In the genomic region with DNA sequence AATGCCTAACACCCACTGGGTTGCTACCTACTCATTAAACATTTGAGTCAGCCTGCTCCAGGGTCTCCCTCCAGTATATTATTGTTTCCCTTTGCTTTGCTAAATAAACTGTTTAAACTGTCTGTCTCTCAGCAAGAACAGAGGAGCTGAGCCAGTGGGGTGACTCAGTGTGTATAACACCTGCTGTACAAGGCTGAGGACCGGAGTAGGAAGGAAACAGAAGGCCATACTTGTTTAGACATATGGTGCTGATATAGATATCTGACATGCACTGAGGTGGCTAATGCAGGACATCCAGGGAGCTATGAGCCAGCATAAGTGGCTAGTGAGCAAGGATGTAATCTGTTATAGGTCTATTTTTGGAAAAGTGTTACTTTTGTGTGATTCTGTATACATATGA, we compare ENCODE assay signal across 28 mouse cellular contexts.
DNase-seq lines count a peak whose midpoint lies in the region; ATAC-seq and TF ChIP-seq lines count a peak whose summit lies in the region.
"Had no signal": no experiment of that assay in that cellular context is flagged by ENCODE, and none has a peak within 500 bp of the region (broad histone marks: within the 10 kb centered on the region; RNA-seq: fewer than 3 reads in every experiment).

No protein-coding gene starts in this region.

- H3K27me3 ChIP-seq in hindbrain, embryonic 16.5 days (replicated peaks; ENCODE audit: control insufficient read depth, insufficient read depth, low read length), result no peaks in the 10 kb centered on the region
- H3K27me3 ChIP-seq in hindbrain, embryonic 14.5 days (ENCODE audit: control insufficient read depth, insufficient read depth, low read length), result no peaks in the 10 kb centered on the region
- H3K27me3 ChIP-seq in midbrain, postnatal 0 days (ENCODE audit: insufficient read depth, low read length), result no peaks in the 10 kb centered on the region
- no peaks in the 10 kb centered on the region for H3K27me3 ChIP-seq in midbrain, embryonic 16.5 days (ENCODE audit: control insufficient read depth, insufficient read depth, low read depth, low read length)
- no peaks in the 10 kb centered on the region for H3K27me3 ChIP-seq in neural tube, embryonic 15.5 days (replicated peaks)
- H3K27me3 ChIP-seq: embryonic facial prominence, embryonic 15.5 days; forebrain, embryonic 15.5 days; hindbrain, embryonic 13.5 days; intestine, embryonic 15.5 days; liver, embryonic 15.5 days; lung, embryonic 15.5 days; megakaryocyte, embryonic 14.5 days; midbrain, embryonic 13.5 days had no signal

- H3K4me2 ChIP-seq in hindbrain, embryonic 16.5 days (ENCODE audit: low read length), result no peak overlapping the region
- H3K4me2 ChIP-seq in hindbrain, embryonic 14.5 days (replicated peaks), result no peak overlapping the region
- H3K4me2 ChIP-seq in midbrain, postnatal 0 days (ENCODE audit: low read depth, low read length, poor library complexity, severe bottlenecking), result no peak overlapping the region
- H3K4me2 ChIP-seq in midbrain, embryonic 16.5 days (ENCODE audit: low read length), result no peak overlapping the region
- no peak overlapping the region for H3K4me2 ChIP-seq in neural tube, embryonic 15.5 days
- H3K4me2 ChIP-seq: embryonic facial prominence, embryonic 15.5 days; forebrain, embryonic 15.5 days; hindbrain, embryonic 13.5 days; intestine, embryonic 15.5 days; liver, embryonic 15.5 days; lung, embryonic 15.5 days; midbrain, embryonic 13.5 days had no signal

- no peak overlapping the region for H3K4me3 ChIP-seq in hindbrain, embryonic 16.5 days (ENCODE audit: low read length)
- H3K4me3 ChIP-seq in hindbrain, embryonic 14.5 days (replicated peaks; ENCODE audit: low read length), result no peak overlapping the region
- no peak overlapping the region for H3K4me3 ChIP-seq in midbrain, postnatal 0 days (ENCODE audit: low read depth, low read length)
- no peak overlapping the region for H3K4me3 ChIP-seq in midbrain, embryonic 16.5 days (ENCODE audit: low read depth, low read length)
- no peak overlapping the region for H3K4me3 ChIP-seq in neural tube, embryonic 15.5 days (replicated peaks)
- H3K4me3 ChIP-seq: embryonic facial prominence, embryonic 15.5 days; forebrain, embryonic 15.5 days; heart, adult 2 months; hindbrain, embryonic 13.5 days; intestine, embryonic 15.5 days; layer of hippocampus, adult 2 months; limb, embryonic 10.5 days; liver, embryonic 15.5 days; lung, embryonic 15.5 days; megakaryocyte, embryonic 14.5 days; midbrain, embryonic 13.5 days had no signal

- DNase-seq in hindbrain, embryonic 14.5 days (ENCODE audit: low spot score), result no peak
- DNase-seq in midbrain, postnatal 0 days (ENCODE audit: low spot score), result peak; percentile 10
- peak; percentile 64 for DNase-seq in cerebellum, adult 9-10 months
- DNase-seq in frontal cortex, postnatal 14 days (ENCODE audit: low spot score in 2 of 2), result no peak
- DNase-seq: adrenal gland, postnatal 10 days; gastrocnemius, postnatal 14 days; heart, adult 2 months; kidney, adult 9 months; kidney, postnatal 14 days; liver; lung, postnatal 36 days; thymus, adult 2 months; thymus, postnatal 4 days had no signal

- no peak for TF ChIP-seq CTCF in midbrain, postnatal 0 days (IDR thresholded peaks at IDR 0.05)

- no peaks in the 10 kb centered on the region for H3K4me1 ChIP-seq in hindbrain, embryonic 16.5 days (ENCODE audit: control insufficient read depth, insufficient read depth, low read depth, low read length)
- no peaks in the 10 kb centered on the region for H3K4me1 ChIP-seq in hindbrain, embryonic 14.5 days (replicated peaks; ENCODE audit: control insufficient read depth, insufficient read depth, low read length)
- H3K4me1 ChIP-seq in midbrain, postnatal 0 days (ENCODE audit: insufficient read depth, low read length), result no peaks in the 10 kb centered on the region
- no peaks in the 10 kb centered on the region for H3K4me1 ChIP-seq in midbrain, embryonic 16.5 days (ENCODE audit: control insufficient read depth, insufficient read depth, low read length)
- H3K4me1 ChIP-seq in neural tube, embryonic 15.5 days, result 0 out of 2 replicates have a peak, but pooled peaks cover 2% of the 10 kb centered on the region
- H3K4me1 ChIP-seq: embryonic facial prominence, embryonic 15.5 days; forebrain, embryonic 15.5 days; hindbrain, embryonic 13.5 days; intestine, embryonic 15.5 days; limb, embryonic 10.5 days; liver, embryonic 15.5 days; lung, embryonic 15.5 days; megakaryocyte, embryonic 14.5 days had no signal

- WGBS in hindbrain, embryonic 16.5 days, result 52% methylated on average over 1 of the region's 1 CpGs
- 50% methylated on average over 1 of the region's 1 CpGs for WGBS in hindbrain, embryonic 14.5 days
- WGBS in midbrain, postnatal 0 days, result 31% methylated on average over 1 of the region's 1 CpGs
- 31% methylated on average over 1 of the region's 1 CpGs for WGBS in midbrain, embryonic 16.5 days
- WGBS in neural tube, embryonic 15.5 days, result 65% methylated on average over 1 of the region's 1 CpGs

- no peak overlapping the region for H3K27ac ChIP-seq in hindbrain, embryonic 16.5 days (ENCODE audit: low read depth, low read length)
- H3K27ac ChIP-seq in hindbrain, embryonic 14.5 days, result no peak overlapping the region
- no peak overlapping the region for H3K27ac ChIP-seq in midbrain, postnatal 0 days (ENCODE audit: low read depth, low read length)
- H3K27ac ChIP-seq in midbrain, embryonic 16.5 days (ENCODE audit: low read length), result no peak overlapping the region
- H3K27ac ChIP-seq in neural tube, embryonic 15.5 days (replicated peaks), result no peak overlapping the region
- H3K27ac ChIP-seq: embryonic facial prominence, embryonic 15.5 days; forebrain, embryonic 15.5 days; heart, adult 2 months; hindbrain, embryonic 13.5 days; intestine, embryonic 15.5 days; layer of hippocampus, adult 2 months; limb, embryonic 10.5 days; liver, embryonic 15.5 days; lung, embryonic 15.5 days; midbrain, embryonic 13.5 days; stomach, postnatal 0 days had no signal

- H3K36me3 ChIP-seq in hindbrain, embryonic 16.5 days (ENCODE audit: control insufficient read depth, insufficient read depth, low read length), result no peaks in the 10 kb centered on the region
- no peaks in the 10 kb centered on the region for H3K36me3 ChIP-seq in hindbrain, embryonic 14.5 days (replicated peaks; ENCODE audit: control insufficient read depth, insufficient read depth)
- H3K36me3 ChIP-seq in midbrain, postnatal 0 days (ENCODE audit: insufficient read depth, low read length), result no peaks in the 10 kb centered on the region
- no peaks in the 10 kb centered on the region for H3K36me3 ChIP-seq in midbrain, embryonic 16.5 days (ENCODE audit: control insufficient read depth, insufficient read depth, low read length)
- H3K36me3 ChIP-seq in neural tube, embryonic 15.5 days, result no peaks in the 10 kb centered on the region
- H3K36me3 ChIP-seq: embryonic facial prominence, embryonic 15.5 days; forebrain, embryonic 15.5 days; hindbrain, embryonic 13.5 days; intestine, embryonic 15.5 days; limb, embryonic 10.5 days; liver, embryonic 15.5 days; lung, embryonic 15.5 days; midbrain, embryonic 13.5 days had no signal

- H3K9ac ChIP-seq in hindbrain, embryonic 16.5 days (ENCODE audit: low read depth, low read length), result no peak overlapping the region
- no peak overlapping the region for H3K9ac ChIP-seq in hindbrain, embryonic 14.5 days
- H3K9ac ChIP-seq in midbrain, postnatal 0 days (replicated peaks; ENCODE audit: low read length, poor library complexity, severe bottlenecking), result no peak overlapping the region
- H3K9ac ChIP-seq in midbrain, embryonic 16.5 days (ENCODE audit: low read depth, low read length), result no peak overlapping the region
- H3K9ac ChIP-seq in neural tube, embryonic 15.5 days (replicated peaks), result no peak overlapping the region
- H3K9ac ChIP-seq: embryonic facial prominence, embryonic 15.5 days; forebrain, embryonic 15.5 days; hindbrain, embryonic 13.5 days; intestine, embryonic 15.5 days; liver, embryonic 15.5 days; lung, embryonic 15.5 days; midbrain, embryonic 13.5 days had no signal

- ATAC-seq in hindbrain, embryonic 16.5 days, result peak; percentile 50
- no peak for ATAC-seq in hindbrain, embryonic 14.5 days (ENCODE audit: low FRiP score)
- no peak for ATAC-seq in midbrain, postnatal 0 days (ENCODE audit: low FRiP score)
- no peak for ATAC-seq in midbrain, embryonic 16.5 days
- no peak for ATAC-seq in neural tube, embryonic 15.5 days (ENCODE audit: low FRiP score)
- ATAC-seq: activated CD4-positive, CD25-positive, alpha-beta regulatory T cell, adult 4 months; forebrain, embryonic 15.5 days; intestine, embryonic 15.5 days; midbrain, embryonic 13.5 days had no signal

- no peaks in the 10 kb centered on the region for H3K9me3 ChIP-seq in hindbrain, embryonic 16.5 days (ENCODE audit: control insufficient read depth, low read length)
- H3K9me3 ChIP-seq in hindbrain, embryonic 14.5 days (ENCODE audit: control insufficient read depth, low read length), result no peaks in the 10 kb centered on the region
- no peaks in the 10 kb centered on the region for H3K9me3 ChIP-seq in midbrain, postnatal 0 days (ENCODE audit: low read length)
- no peaks in the 10 kb centered on the region for H3K9me3 ChIP-seq in midbrain, embryonic 16.5 days (replicated peaks; ENCODE audit: control insufficient read depth, low read length, poor library complexity, severe bottlenecking)
- H3K9me3 ChIP-seq in neural tube, embryonic 15.5 days (replicated peaks), result no peaks in the 10 kb centered on the region
- H3K9me3 ChIP-seq: embryonic facial prominence, embryonic 15.5 days; forebrain, embryonic 15.5 days; hindbrain, embryonic 13.5 days; intestine, embryonic 15.5 days; limb, embryonic 10.5 days; liver, embryonic 15.5 days; lung, embryonic 15.5 days; megakaryocyte, embryonic 14.5 days; midbrain, embryonic 13.5 days had no signal

Comparison
In these comparisons a context has a peak if more than half of its experiments do, and no peak if none do; other contexts are left out.
1. DNase-seq: peak in midbrain, postnatal 0 days (single experiment) and cerebellum, adult 9-10 months (single experiment); none in hindbrain, embryonic 14.5 days (single experiment) and frontal cortex, postnatal 14 days (0 of 2).